Mouse (Mus musculus) frontal cortex, postnatal 36 days (tissue): ENCODE data around the gene Kremen2.
A peak's percentile ranks its signal among the peaks of the same experiment; 100 is the strongest.
"Not testable (repeated sequence)": the region's sequence is repeated elsewhere in the genome, so short reads cannot be mapped to it uniquely, and the experiment has no call there.

Experiments
- DNase-seq, 2 experiments: peaks; one replicate each; pipeline ENCODE4 v3.0.0; 2022; ENCODE audit warnings: low spot score in 2 of 2

The Kremen2 gene

DNA sequence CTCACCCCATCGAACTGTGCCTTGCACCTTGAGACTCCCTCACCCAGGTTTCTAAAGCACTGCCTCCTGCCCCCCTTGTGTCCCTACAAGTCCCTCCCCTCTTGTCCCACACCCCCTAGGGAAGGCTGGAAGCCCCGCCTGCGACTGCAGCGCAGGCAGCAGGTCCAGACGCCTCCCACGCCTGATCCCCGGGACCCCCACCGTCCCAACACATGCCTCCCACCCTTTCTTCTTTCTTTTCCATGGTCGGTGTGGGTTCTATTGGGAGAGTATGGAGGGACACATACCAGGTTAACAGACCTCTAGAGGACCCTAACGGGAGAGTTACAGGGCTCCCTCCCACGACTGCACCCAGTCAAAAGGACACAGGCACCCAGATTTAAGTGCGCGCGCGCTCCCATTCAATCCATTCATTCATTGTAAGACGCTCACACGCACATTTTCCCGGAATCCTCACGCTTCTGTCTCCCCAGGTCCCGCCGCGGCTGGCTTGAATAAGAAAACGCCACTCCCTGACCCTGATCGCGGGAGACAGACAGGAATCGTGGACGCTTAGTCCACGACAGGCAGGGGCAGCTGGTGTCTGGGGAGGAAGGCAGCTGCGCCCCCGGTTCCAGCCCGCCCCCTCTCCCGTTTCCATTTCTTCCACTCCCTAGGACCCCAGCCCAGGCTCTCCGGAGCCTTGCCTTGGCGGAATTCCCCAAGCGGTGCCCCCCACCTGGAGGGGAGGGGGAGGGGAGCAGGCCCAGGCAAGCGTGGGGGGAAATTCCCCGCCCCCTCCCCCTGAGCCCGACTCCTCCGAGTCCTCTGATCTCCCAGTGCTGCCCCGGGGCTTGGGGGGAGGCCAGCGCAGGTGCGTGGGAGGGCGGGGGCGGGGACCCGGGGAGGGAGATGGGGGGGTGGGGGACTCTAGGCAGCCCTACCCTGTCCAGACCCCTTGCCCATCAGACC, at the start of gene Kremen2:
Gene Kremen2, minus strand, starts transcription at position 533 of the 951 bp plus-strand sequence.
- no peak for DNase-seq

- DNase-seq = no peak
These were observed 49.7 kb upstream of the Kremen2 start for GRCm38 (mm10) chr17:23795323-23795722.

- DNase-seq = no peak
These were observed 45.4 kb upstream of the Kremen2 start for GRCm38 (mm10) chr17:23791079-23791357.

DNA sequence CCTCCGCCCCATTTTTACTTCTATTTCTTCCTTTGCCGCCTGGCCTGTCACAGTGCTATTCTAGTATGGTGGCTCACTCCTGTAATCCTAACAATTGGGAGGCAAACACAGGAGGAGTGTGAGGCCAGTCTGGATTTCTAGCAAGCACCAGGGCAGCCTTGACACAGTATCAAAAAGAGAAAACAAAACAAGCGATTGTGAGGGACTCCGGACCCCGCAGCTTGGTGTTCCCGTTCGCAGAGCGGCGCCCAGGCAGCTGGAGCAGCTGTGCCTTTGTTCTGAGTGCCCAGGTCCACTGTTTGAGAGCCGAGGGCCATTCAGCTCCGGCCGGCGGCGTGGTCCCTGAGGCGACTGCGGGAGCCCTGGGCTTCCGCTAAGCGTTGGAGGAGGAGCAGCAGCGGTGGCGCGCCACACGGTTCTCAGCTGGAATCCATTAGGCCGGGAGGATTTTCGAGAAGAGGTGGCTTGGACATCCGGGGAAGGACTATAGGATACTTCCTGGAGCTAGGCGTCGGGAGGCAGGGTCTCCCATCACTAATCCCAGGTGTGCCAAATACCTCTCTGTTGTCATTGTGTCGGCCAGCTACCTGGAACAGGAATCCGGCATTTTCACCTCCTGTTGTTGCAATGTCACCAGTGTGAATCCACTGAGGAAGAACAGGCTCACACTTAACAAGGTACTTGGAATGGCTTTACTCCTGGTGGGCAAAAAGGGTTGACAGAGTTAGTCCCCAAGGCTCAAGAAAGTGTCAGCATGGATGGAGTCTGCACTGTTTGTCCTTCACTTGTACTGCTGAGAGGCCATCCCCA, 44.8 kb upstream of the Kremen2 start, which contains the start of gene Srrm2:
Gene Srrm2, plus strand, starts transcription at position 264 of the 810 bp plus-strand sequence.
- peak; percentile 49 to 54 for DNase-seq

- DNase-seq = no peak
These were observed 44.2 kb upstream of the Kremen2 start for GRCm38 (mm10) chr17:23789749-23790268.

DNA sequence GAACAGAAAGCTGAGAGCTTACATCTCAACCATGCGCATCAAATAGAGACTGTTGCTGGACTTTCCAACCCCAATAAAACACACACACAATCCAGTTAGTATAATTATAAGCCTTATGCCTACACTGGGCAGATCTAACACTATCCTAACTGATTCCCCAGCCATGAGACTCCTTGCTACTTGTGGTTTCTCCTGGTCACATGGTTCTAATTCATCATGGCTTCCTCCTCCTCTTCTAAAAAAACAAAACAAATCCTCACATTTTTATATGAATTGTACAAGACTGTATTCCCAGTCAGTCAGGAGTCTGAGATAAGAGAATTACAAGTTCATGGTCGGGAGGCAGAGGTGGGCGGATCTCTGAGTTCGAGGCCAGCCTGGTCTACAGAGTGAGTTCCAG, 43.3 kb upstream of the Kremen2 start:
- DNase-seq = no peak

DNA sequence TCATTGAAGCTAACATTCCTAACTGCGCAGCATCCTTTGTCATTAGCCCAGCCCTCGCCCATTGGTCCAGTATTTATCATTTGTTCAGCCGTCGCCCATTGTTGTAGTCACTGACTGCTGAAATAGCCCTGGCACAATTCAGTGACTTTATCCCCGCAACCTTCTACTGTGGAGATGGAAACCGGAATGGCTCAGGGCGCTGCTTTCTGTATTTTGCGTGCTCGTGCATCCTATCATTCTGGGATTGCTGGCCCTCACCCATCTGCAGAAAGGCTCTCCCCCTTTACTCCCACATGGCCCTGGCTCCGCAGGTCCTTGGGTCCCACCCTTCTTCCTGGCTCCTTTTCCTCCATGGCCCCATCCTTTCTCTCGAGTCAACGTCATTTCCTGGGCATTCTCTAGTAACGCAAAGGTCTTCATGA, 40.9 kb upstream of the Kremen2 start:
- peak in 1 of 2 experiments; percentile 39 for DNase-seq

DNA sequence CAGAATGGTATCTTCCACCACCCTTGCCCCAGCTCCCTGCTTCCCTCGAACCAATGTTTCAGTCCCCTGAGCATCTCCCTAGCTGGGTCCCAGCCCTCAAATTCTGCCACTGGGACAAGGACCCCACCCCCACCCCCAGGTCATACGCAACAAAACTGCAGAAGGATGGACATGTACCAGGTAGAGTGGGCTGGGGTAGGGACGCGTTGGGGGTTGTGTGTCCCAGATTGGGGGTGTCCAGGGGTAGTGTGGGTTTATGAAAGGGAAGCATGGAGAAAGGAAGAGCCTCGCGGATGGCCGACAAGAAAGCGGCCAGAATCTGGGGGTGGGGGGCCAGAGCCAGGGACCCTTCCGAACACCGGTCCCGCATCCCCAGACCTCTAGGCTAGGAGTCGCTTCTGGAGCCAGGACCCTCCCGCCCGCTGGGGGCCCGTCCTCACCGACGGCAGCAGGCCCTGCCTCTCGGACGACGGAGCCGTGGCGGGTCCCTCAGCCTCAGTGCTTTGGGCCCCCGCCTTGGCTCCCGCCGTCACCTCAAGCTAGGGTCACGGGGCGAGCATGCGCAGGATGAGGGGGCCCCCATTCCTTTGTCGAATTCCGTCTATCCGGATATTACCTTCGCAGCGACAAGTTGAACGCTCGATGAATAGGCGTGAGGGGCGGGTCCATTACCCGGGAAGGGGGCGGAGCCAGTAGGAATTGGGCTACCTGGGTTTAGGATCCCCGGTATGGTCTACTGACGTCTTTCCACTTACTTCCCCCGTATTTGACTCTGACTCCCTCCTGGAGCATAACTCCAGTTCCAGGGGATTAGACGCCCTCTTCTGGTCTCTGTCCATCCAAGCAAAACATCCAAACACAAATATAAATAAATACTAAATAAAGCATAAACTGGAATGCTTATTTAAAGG, 40.2 kb upstream of the Kremen2 start, which contains the start of gene Flywch2:
Gene Flywch2, minus strand, starts transcription at position 521 of the 911 bp plus-strand sequence.
- DNase-seq = peak; percentile 82 to 91

GRCm38 (mm10) chr17:23783352-23783751, 37.7 kb upstream of the Kremen2 start:
- no peak for DNase-seq

GRCm38 (mm10) chr17:23778447-23778846, 32.8 kb upstream of the Kremen2 start:
- no peak for DNase-seq

GRCm38 (mm10) chr17:23777141-23777540, 31.5 kb upstream of the Kremen2 start:
- DNase-seq = no peak

- DNase-seq = no peak
These were observed 30.6 kb upstream of the Kremen2 start for GRCm38 (mm10) chr17:23776216-23776615.

DNA sequence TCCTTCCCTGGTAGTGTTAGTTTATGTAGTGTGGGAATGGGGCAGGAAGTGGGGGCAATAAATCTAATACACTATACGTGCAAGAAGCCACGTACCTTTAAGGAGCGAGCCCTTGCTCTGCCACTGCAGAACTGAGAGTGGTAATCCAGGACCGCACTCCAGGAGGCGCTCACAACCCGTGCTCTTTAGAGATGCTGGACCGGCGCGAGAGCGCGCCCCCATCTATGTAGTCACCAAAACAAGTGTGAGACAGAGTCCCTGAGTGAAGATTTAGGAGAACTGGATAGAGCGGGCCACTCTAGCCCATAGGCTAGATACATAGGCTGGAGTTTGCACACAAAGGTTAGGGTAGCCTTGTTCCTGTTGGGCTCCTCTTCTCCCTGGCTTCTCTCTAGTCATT, 28.5 kb upstream of the Kremen2 start:
- peak; percentile 78 to 86 for DNase-seq

DNA sequence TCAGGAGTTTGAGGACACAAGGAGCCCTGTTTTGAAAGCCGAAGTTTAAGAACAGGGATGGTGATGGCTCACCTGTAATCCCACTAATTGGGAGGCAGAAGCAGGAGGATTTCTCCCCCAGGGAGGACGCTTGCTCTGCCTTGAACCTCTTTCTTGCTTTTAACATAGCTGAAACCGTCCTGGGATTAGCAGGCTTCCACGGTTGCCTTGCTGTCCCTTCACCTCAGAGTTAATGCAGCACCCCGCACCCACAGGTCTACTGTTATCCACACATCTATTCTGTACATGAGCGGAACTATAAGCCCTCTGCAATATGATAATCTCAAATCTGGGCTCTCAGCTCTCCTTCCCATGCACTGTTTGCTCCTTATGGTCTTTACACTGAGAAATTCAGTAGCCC, 28.0 kb upstream of the Kremen2 start:
- DNase-seq = no peak

DNA sequence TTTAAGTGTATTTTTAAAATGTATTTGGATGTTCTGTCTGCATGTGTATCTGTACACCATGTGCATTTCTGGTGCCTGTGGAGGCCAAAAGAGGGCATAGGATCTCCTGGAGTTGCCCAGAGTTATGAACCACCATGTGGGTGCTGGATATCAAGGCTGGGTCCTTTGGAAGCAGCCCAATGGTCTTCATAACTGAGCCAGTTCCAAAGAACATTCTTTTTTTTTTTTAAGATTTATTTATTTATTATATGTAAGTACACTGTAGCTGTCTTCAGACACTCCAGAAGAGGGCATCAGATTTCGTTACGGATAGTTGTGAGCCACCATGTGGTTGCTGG, 26.6 kb upstream of the Kremen2 start:
- DNase-seq = not testable (repeated sequence)

- DNase-seq = peak; percentile 98 to 99
These were observed 25.9 kb upstream of the Kremen2 start, which contains the start of gene Flywch1 for GRCm38 (mm10) chr17:23771284-23772218. Gene Flywch1 (minus strand): TSS chr17:23771602.

DNA sequence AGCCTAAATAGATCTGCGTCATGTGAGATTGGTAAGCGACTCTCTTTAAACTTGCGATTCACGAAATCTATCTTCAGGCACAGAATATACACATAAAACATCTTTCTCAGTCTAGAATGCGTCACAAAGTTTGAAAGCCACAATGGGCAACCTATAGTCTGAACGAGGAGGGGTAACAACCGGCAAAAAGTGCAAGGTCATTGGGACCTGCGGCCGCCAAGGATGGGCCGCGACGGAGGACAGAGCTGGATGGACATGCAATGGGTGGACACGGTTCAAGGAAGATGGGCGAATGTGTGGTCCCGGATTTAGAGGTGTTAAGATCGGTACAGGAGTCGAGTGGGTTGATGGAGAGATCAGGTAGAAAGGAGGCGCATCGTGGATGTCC, 25.3 kb upstream of the Kremen2 start:
- peak in 1 of 2 experiments; percentile 51 for DNase-seq

- DNase-seq = no peak
These were observed 24.9 kb upstream of the Kremen2 start for GRCm38 (mm10) chr17:23770493-23770892.

DNA sequence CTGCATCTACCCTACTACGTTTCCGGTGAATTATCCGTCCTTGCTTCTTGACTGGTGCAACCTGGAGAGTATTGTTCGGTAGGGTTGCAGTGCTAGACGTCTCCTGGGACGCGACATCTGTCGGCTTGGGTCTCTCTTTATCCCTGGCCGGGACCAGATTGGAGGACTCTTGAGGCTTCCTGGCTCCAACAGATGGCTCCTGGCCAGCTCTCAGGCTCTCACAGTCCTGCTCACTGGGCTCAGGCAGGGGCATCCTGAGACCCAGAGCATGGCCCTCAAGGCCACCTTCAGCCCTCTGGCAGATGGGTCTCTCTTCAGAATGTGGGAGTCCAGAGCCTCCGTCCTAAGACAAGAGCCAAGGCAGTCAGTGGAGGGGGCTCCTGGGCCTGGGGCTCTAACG, 17.3 kb upstream of the Kremen2 start:
- no peak for DNase-seq

- no peak for DNase-seq
These were observed 15.5 kb upstream of the Kremen2 start for GRCm38 (mm10) chr17:23761155-23761554.
